Mouse (Mus musculus) small intestine, adult 2 months (tissue): Measurements from ENCODE around the gene Aldh3a2.

Source experiments
- CTCF ChIP-seq: fragments of 200-500 bp; IDR thresholded peaks from 2 replicates; pipeline ENCODE4 v1.5.1; 2012; ENCODE audit warnings: low read depth, mild to moderate bottlenecking, control low read depth, inconsistent platforms, low read length, moderate library complexity, mixed read lengths; ENCODE audit not compliant: insufficient replicate concordance, insufficient read length; ENCODE audit errors: extremely low read depth
- POLR2A ChIP-seq: fragments of 200-500 bp; IDR thresholded peaks from 2 replicates; pipeline ENCODE4 v1.6.1; 2012; ENCODE audit warnings: low read depth, mild to moderate bottlenecking, control low read depth, inconsistent platforms, low read length, moderate library complexity

GRCm38 (mm10) chr11:61208316-61208715 lies 58.9 kb downstream of the Aldh3a2 start:
- TF ChIP-seq CTCF = no peak
- no peak for TF ChIP-seq POLR2A
